Mouse (Mus musculus): ENCODE data around the gene Elmo3. TPM values are rescaled to one million over a fixed set of nuclear protein-coding genes. Genes with fewer than 3 reads are reported as not detected.

The Elmo3 gene
- polyA plus RNA-seq, 1 experiment from 2014 or later = 1.3 TPM

DNA sequence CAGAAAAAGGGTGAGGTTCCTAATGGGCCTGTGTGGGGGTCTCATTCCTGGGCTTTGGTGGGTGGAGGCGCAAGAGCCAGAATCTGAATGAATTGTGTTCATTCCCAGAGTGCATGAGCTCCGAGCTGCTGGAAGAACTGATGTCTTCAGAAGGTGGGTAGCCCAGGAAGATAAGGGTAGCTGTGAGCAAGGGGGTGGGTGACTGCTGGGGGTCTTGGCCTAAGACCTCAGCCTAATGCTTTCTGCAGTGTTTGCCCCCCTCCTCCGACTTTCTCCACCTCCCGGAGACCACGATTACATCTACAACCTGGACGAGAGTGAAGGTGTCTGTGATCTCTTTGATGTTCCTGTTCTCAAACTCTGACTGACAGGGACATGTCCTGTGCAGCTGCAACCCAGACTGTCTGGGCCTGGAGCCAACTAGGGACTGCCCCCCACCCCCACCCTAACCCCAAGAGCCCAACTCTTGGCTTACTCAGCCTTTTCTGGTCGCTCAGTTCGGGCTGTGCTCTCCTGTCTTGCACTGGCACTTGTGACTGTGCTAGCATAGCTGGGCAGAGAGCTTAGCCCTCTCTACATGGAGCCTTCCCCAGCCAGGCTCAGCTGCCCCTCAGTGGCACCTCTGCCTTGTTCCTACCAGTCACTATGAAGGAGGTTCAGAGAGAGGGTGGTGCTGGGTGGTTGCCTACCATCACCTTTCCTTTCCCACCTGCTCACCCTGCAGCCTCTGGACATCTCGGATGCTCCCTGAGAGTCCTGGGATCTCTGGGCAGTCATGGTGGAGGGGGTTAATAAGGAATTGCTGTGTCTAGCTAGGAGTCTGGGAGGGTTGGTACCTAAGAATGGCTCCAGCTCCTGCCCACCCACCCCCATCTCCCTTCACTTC lies 833 bp upstream of the Elmo3 start:
- H3K4me1 ChIP-seq (replicated peaks; ENCODE audit: control insufficient read depth, insufficient read depth, low read length) = peaks cover 8% of the 10 kb centered on the region
- H3K9me3 ChIP-seq (ENCODE audit: control insufficient read depth, low read length) = no peaks in the 10 kb centered on the region
- H3K9ac ChIP-seq (replicated peaks; ENCODE audit: low read depth, low read length) = no peak overlapping the region
- no peak overlapping the region for H3K4me2 ChIP-seq (ENCODE audit: low read length)
- H3K4me3 ChIP-seq (replicated peaks; ENCODE audit: low read length) = no peak overlapping the region
- ATAC-seq = peak; percentile 21; the same call in 1 of the 2 replicates
- no peaks in the 10 kb centered on the region for H3K27me3 ChIP-seq (replicated peaks; ENCODE audit: control insufficient read depth, insufficient read depth, low read length)
- no peak overlapping the region for H3K27ac ChIP-seq (ENCODE audit: low read length)
- WGBS = 68% methylated on average over 9 of the region's 9 CpGs
- H3K36me3 ChIP-seq (ENCODE audit: control insufficient read depth, insufficient read depth) = peaks cover 37% of the 10 kb centered on the region

DNA sequence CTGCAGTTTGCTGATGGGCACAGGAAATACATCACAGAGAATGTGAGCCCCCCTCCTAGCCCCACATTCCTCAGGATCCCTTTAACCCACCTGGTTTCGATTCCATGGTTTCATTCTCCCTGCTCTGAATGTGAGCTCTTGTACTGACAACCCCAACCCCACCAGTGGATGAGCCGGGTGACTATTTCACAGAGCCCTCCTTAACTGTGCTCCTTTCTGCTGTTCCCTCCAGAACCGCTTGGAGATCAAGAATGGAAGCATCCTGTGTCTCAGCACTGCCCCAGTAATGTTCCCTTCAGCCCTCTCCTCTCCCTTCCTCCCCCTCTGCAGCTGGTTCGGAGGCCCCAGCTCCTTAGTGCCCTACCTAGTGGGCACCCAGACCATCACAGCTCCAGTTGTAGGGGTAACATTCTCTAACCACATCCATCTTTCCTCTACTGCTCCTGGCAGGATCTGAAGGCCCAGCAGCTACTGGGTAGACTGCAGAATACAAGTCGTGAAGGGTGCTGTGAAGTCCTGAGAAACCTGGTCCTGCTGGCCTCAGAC lies 818 bp downstream of the Elmo3 start:
- Histone ChIP-seq H3K27ac (ENCODE audit: low read length) (no peak overlapping the region), H3K27me3 (replicated peaks; ENCODE audit: control insufficient read depth, insufficient read depth, low read length) (no peaks in the 10 kb centered on the region), H3K4me3 (replicated peaks; ENCODE audit: low read length) (no peak overlapping the region), H3K9me3 (ENCODE audit: control insufficient read depth, low read length) (no peaks in the 10 kb centered on the region), H3K4me1 (replicated peaks; ENCODE audit: control insufficient read depth, insufficient read depth, low read length) (peaks cover 8% of the 10 kb centered on the region), H3K9ac (replicated peaks; ENCODE audit: low read depth, low read length) (no peak overlapping the region), H3K4me2 (ENCODE audit: low read length) (peak overlapping the region; percentile 31), H3K36me3 (ENCODE audit: control insufficient read depth, insufficient read depth) (peaks cover 25% of the 10 kb centered on the region)
- ATAC-seq = peak; percentile 29
- WGBS = 62% methylated on average over 5 of the region's 5 CpGs

DNA sequence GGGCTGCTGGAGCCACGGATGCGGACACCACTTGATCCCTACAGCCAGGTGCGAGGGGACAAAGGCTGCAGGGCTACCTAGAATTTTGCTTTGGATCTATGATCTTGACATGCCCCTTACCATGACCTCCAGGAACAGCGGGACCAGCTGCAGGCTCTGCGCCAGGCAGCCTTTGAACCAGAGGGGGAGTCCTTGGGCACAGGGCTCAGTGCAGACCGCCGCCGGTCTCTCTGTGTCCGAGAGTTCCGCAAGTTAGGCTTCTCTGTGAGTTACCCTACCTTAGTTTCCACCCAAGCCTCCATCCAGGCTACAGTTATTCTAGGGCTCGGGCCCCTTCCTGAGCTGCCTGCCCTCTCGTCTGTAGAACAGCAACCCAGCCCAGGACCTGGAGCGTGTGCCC lies 2.3 kb downstream of the Elmo3 start:
- Histone ChIP-seq H3K27ac (ENCODE audit: low read length) (no peak overlapping the region), H3K4me2 (ENCODE audit: low read length) (no peak overlapping the region), H3K36me3 (ENCODE audit: control insufficient read depth, insufficient read depth) (peaks cover 19% of the 10 kb centered on the region), H3K4me1 (replicated peaks; ENCODE audit: control insufficient read depth, insufficient read depth, low read length) (peaks cover 8% of the 10 kb centered on the region), H3K27me3 (replicated peaks; ENCODE audit: control insufficient read depth, insufficient read depth, low read length) (no peaks in the 10 kb centered on the region), H3K4me3 (replicated peaks; ENCODE audit: low read length) (no peak overlapping the region), H3K9me3 (ENCODE audit: control insufficient read depth, low read length) (no peaks in the 10 kb centered on the region), H3K9ac (replicated peaks; ENCODE audit: low read depth, low read length) (no peak overlapping the region)
- WGBS = 94% methylated on average over 13 of the region's 13 CpGs
- ATAC-seq = no peak

DNA sequence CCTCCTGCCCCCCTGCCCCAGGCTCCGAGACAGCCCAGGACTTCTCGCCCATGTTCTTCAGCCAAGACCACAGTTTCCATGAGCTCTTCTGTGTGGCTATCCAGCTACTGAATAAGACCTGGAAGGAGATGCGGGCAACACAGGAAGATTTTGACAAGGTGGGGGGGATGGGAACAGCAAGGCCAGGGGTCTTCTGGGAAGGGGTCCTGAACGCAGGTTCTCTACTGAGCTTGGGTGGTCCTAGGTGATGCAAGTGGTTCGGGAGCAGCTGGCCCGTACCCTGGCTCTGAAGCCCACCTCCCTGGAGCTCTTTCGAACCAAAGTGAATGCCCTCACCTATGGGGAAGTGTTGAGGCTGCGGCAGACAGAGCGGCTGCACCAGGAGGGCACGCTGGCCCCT lies 3.0 kb downstream of the Elmo3 start:
- Histone ChIP-seq H3K4me1 (replicated peaks; ENCODE audit: control insufficient read depth, insufficient read depth, low read length) (peaks cover 8% of the 10 kb centered on the region), H3K27me3 (replicated peaks; ENCODE audit: control insufficient read depth, insufficient read depth, low read length) (no peaks in the 10 kb centered on the region), H3K9ac (replicated peaks; ENCODE audit: low read depth, low read length) (no peak overlapping the region), H3K9me3 (ENCODE audit: control insufficient read depth, low read length) (no peaks in the 10 kb centered on the region), H3K4me2 (ENCODE audit: low read length) (no peak overlapping the region), H3K4me3 (replicated peaks; ENCODE audit: low read length) (no peak overlapping the region), H3K36me3 (ENCODE audit: control insufficient read depth, insufficient read depth) (peaks cover 15% of the 10 kb centered on the region), H3K27ac (ENCODE audit: low read length) (no peak overlapping the region)
- 91% methylated on average over 10 of the region's 10 CpGs for WGBS
- no peak for ATAC-seq

DNA sequence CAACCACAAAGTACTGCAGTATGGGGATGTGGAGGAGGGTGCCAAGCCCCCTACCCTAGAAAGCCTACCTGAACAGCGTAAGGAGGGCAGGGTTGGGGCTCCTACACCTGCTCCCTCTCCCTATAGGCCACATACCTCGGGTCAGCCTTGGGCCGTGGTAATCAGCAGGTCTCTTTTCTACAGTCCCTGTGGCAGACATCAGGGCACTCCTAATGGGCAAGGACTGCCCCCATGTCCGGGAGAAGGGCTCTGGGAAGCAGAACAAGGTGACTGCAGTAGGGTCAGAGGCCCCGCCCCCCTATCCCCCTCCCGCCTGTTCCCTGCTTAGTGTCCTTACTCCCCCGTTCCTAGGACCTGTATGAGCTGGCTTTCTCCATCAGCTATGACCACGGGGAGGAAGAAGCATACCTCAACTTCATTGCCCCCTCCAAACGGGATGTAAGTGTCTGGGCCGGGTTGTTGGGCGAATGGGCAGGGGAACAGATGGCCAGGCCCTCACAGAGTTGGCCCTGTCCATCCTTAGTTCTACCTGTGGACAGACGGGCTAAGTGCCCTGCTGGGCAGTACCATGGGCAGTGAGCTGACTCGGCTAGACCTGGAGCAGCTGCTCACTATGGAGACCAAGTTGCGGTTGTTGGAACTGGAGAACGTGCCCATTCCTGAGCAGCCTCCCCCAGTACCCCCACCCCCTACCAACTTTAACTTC lies 3.9 kb downstream of the Elmo3 start:
- H3K4me2 ChIP-seq (ENCODE audit: low read length) = no peak overlapping the region
- H3K4me3 ChIP-seq (replicated peaks; ENCODE audit: low read length) = no peak overlapping the region
- WGBS = 85% methylated on average over 15 of the region's 15 CpGs
- H3K9ac ChIP-seq (replicated peaks; ENCODE audit: low read depth, low read length) = no peak overlapping the region
- H3K27me3 ChIP-seq (replicated peaks; ENCODE audit: control insufficient read depth, insufficient read depth, low read length) = no peaks in the 10 kb centered on the region
- peaks cover 8% of the 10 kb centered on the region for H3K4me1 ChIP-seq (replicated peaks; ENCODE audit: control insufficient read depth, insufficient read depth, low read length)
- no peaks in the 10 kb centered on the region for H3K9me3 ChIP-seq (ENCODE audit: control insufficient read depth, low read length)
- no peak overlapping the region for H3K27ac ChIP-seq (ENCODE audit: low read length)
- ATAC-seq = no peak
- peaks cover 11% of the 10 kb centered on the region for H3K36me3 ChIP-seq (ENCODE audit: control insufficient read depth, insufficient read depth)

DNA sequence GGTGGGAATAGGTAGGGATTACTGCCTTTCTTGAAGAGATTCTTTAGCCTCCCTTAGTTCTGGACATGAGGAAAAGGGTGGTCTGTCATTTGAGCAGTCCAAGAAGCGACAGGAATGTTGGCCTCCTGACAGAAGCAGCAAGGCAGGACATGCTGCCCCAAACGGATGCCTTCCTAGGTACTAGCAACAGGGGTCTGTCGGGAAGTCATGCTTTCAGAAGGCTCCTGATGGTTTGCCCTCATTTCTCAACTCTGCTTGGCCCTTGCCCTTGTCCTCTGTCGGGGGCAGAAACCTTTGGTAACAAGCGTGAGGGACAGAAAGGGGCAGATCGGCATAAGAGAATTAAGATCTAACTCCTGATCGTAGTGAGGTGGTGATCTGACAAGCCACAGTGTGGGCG lies 4.7 kb downstream of the Elmo3 start:
- H3K4me2 ChIP-seq (ENCODE audit: low read length) = no peak overlapping the region
- H3K4me3 ChIP-seq (replicated peaks; ENCODE audit: low read length) = no peak overlapping the region
- no peak for ATAC-seq
- H3K9me3 ChIP-seq (ENCODE audit: control insufficient read depth, low read length) = no peaks in the 10 kb centered on the region
- no peak overlapping the region for H3K9ac ChIP-seq (replicated peaks; ENCODE audit: low read depth, low read length)
- 88% methylated on average over 8 of the region's 8 CpGs for WGBS
- H3K27ac ChIP-seq (ENCODE audit: low read length) = no peak overlapping the region
- peaks cover 8% of the 10 kb centered on the region for H3K4me1 ChIP-seq (replicated peaks; ENCODE audit: control insufficient read depth, insufficient read depth, low read length)
- peaks cover 11% of the 10 kb centered on the region for H3K36me3 ChIP-seq (ENCODE audit: control insufficient read depth, insufficient read depth)
- H3K27me3 ChIP-seq (replicated peaks; ENCODE audit: control insufficient read depth, insufficient read depth, low read length) = no peaks in the 10 kb centered on the region

DNA sequence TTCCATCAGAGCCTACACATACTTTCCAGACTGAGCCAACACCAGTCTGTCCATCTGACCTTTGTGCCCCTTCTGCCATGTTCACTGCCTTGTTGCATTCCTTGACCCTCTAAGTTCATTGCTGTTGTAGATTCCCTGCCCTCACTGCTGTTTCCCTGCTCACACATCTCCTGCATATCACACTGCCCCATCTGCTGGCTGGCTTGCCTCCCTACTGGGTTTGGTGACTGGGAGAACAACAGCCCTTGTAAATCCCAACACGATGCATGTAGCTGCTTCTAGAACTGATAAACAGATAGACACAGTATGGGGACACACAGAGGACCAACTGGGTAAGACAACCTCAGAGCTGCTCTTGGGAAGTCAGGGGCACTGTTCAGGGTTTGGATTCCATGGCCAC lies 6.3 kb downstream of the Elmo3 start:
- no peaks in the 10 kb centered on the region for H3K9me3 ChIP-seq (ENCODE audit: control insufficient read depth, low read length)
- WGBS = 100% methylated on average over 1 of the region's 1 CpGs
- peaks cover 14% of the 10 kb centered on the region for H3K36me3 ChIP-seq (ENCODE audit: control insufficient read depth, insufficient read depth)
- H3K9ac ChIP-seq (replicated peaks; ENCODE audit: low read depth, low read length) = no peak overlapping the region
- no peak overlapping the region for H3K27ac ChIP-seq (ENCODE audit: low read length)
- H3K4me1 ChIP-seq (replicated peaks; ENCODE audit: control insufficient read depth, insufficient read depth, low read length) = no peaks in the 10 kb centered on the region
- H3K4me3 ChIP-seq (replicated peaks; ENCODE audit: low read length) = no peak overlapping the region
- ATAC-seq = no peak
- no peak overlapping the region for H3K4me2 ChIP-seq (ENCODE audit: low read length)
- no peaks in the 10 kb centered on the region for H3K27me3 ChIP-seq (replicated peaks; ENCODE audit: control insufficient read depth, insufficient read depth, low read length)

DNA sequence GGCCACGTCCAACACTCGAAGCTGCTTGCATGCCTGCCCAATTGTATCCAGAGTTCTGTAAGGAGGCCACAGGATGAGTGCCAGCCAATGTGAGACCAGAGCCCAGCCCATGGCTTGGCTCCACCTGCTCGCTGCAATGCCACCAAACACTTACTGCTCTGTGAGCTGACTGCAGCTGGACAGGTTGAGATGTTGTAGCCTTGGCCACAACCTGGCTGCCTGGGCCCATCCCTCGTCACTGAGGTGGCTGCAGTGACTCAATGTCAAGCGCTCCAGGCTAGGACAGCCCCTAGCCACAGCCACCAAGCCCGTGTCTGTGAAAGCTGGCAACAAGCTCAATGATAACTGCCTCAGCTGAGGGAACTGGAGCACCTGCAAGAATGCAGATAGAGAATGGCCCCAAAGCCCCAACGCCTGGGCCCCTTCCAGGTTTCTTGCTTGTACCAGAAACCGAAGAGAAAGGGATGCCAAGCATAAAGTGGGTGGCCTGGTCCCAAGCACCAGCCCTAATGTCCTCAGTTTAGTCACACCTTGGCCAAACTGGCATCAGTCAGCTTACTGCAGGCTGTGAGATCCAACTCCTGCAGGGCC lies 7.6 kb downstream of the Elmo3 start:
- Histone ChIP-seq H3K9ac (replicated peaks; ENCODE audit: low read depth, low read length) (no peak overlapping the region), H3K36me3 (ENCODE audit: control insufficient read depth, insufficient read depth) (peaks cover 10% of the 10 kb centered on the region; the same call in 1 of the 2 replicates), H3K4me1 (replicated peaks; ENCODE audit: control insufficient read depth, insufficient read depth, low read length) (no peaks in the 10 kb centered on the region), H3K4me2 (ENCODE audit: low read length) (no peak overlapping the region), H3K9me3 (ENCODE audit: control insufficient read depth, low read length) (no peaks in the 10 kb centered on the region), H3K4me3 (replicated peaks; ENCODE audit: low read length) (no peak overlapping the region), H3K27ac (ENCODE audit: low read length) (no peak overlapping the region), H3K27me3 (replicated peaks; ENCODE audit: control insufficient read depth, insufficient read depth, low read length) (no peaks in the 10 kb centered on the region)
- ATAC-seq = no peak
- WGBS = 92% methylated on average over 8 of the region's 8 CpGs

All from forebrain, embryonic 16.5 days (tissue).